Mouse (Mus musculus) liver, postnatal 0 days (tissue): Measurements from ENCODE around the gene Amz1.

Experiments
- CTCF ChIP-seq: sonication (generic); IDR thresholded peaks from 2 replicates; pipeline ENCODE4 v1.5.1; 2016; ENCODE audit warnings: antibody characterized with exemption, low read depth
- EP300 ChIP-seq: IDR thresholded peaks from 2 replicates; pipeline ENCODE4 v1.6.1; 2016; ENCODE audit warnings: antibody characterized with exemption, low read depth, mild to moderate bottlenecking

DNA sequence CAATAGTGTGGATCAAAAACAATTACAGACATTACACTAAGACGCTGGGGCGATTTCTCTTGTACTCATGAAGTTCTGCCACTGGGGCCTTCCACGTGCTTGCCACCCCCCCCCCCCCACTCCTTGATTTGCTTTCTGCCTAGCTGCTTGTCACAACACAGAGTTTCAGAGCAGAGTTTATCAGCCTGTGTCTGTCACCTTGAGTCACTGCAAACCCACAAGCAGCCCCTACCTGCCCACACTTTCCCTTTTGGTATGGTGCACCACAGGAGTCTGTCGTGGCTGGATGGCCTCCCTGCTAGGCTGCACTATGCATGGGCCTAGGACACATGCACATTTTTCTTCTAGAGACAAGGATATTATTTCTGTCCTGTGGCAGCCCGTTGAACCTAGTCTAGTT lies 74.8 kb downstream of the Amz1 start:
- TF ChIP-seq CTCF (no peak), EP300 (no peak)
